Mouse (Mus musculus) E14TG2a.4 (cell line): ENCODE results near the gene Speer4f1.

Experiments used
- H3K27me3 ChIP-seq: 2 replicates; pipeline ENCODE4 v1.6.1; 2014; ENCODE audit warnings: low read length, control low read depth; ENCODE audit not compliant: insufficient read depth
- H3K36me3 ChIP-seq: 2 replicates; pipeline ENCODE4 v1.6.1; 2014; ENCODE audit warnings: low read length, control low read depth; ENCODE audit not compliant: insufficient read depth
- H3K4me1 ChIP-seq: replicated peaks from 2 replicates; pipeline ENCODE4 v1.6.1; 2014; ENCODE audit warnings: low read depth, low read length, control low read depth
- H3K4me3 ChIP-seq: replicated peaks from 2 replicates; pipeline ENCODE4 v1.5.1; 2014; ENCODE audit warnings: mild to moderate bottlenecking, low read length
- H3K9me3 ChIP-seq: 2 replicates; pipeline ENCODE4 v1.6.1; 2014; ENCODE audit warnings: low read length, control low read depth
- CTCF ChIP-seq: conservative IDR thresholded peaks from 2 replicates; pipeline ENCODE4 v1.5.1; 2014; ENCODE audit warnings: low read length
- NANOG ChIP-seq: IDR thresholded peaks from 2 replicates; pipeline ENCODE4 v1.6.1; 2014; ENCODE audit warnings: borderline replicate concordance, low read length, mixed read lengths
- POU5F1 ChIP-seq: IDR thresholded peaks from 2 replicates; pipeline ENCODE4 v1.6.1; 2014; ENCODE audit warnings: low read length, borderline replicate concordance

Speer4f1 gene

DNA sequence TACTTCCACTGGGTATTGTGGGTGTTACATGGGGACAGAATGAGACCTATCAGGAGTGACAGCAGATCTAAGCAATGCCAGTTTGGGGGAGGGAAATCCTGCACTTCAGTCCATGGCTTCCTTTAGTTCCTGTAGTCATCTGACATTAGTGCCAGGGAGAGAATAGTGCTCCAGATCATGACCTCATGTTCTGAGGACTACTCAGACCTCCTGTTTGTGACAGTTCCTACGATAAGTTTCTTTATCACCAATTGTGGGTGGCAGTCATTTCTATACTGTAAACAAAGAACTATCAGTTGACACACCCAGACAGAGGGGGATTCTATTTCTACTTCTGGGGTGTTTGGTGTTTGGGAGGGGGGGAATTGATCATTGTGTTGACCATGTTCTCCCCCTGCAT is 578 bp downstream of the Speer4f1 start:
- no peaks in the 10 kb centered on the region for H3K36me3 ChIP-seq
- H3K27me3 ChIP-seq: no peaks in the 10 kb centered on the region
- H3K4me1 ChIP-seq: no peaks in the 10 kb centered on the region
- no peak overlapping the region for H3K4me3 ChIP-seq
- peaks cover 5% of the 10 kb centered on the region for H3K9me3 ChIP-seq
- TF ChIP-seq NANOG (no peak), POU5F1 (no peak), CTCF (no peak)

DNA sequence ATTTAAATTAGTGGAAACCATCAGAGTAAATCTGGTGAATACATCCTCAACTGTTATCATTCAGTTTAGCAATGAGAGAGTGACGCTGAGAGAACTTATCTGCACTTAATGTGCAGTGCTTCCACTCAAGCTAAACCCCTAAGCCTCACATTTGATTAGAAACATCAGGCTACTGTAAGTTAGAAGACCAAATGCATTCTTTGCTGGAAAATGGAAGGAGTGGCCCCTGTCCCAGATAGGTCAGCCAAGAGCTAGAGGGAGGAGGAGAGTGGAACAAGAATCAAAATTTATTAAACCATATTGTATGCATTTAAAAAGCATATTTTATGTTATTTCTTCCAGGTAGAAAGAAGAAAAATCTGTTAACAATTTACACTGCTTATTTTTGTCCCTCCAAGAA is 14.0 kb downstream of the Speer4f1 start:
- Histone ChIP-seq H3K27me3 (no peaks in the 10 kb centered on the region), H3K4me1 (no peaks in the 10 kb centered on the region), H3K4me3 (no peak overlapping the region), H3K9me3 (no peaks in the 10 kb centered on the region), H3K36me3 (no peaks in the 10 kb centered on the region)
- no peak for TF ChIP-seq CTCF
- no peak for TF ChIP-seq POU5F1
- no peak for TF ChIP-seq NANOG

GRCm38 (mm10) chr5:17495616-17496015 is 19.7 kb downstream of the Speer4f1 start:
- Histone ChIP-seq H3K36me3 (no peaks in the 10 kb centered on the region), H3K9me3 (no peaks in the 10 kb centered on the region), H3K4me3 (no peak overlapping the region), H3K27me3 (no peaks in the 10 kb centered on the region), H3K4me1 (no peaks in the 10 kb centered on the region)
- TF ChIP-seq NANOG (no peak), POU5F1 (no peak), CTCF (no peak)

GRCm38 (mm10) chr5:17496650-17497049 is 20.8 kb downstream of the Speer4f1 start:
- H3K9me3 ChIP-seq: no peaks in the 10 kb centered on the region
- H3K4me3 ChIP-seq: no peak overlapping the region
- no peak for TF ChIP-seq POU5F1
- no peak for TF ChIP-seq NANOG
- no peak for TF ChIP-seq CTCF
- no peaks in the 10 kb centered on the region for H3K4me1 ChIP-seq
- no peaks in the 10 kb centered on the region for H3K27me3 ChIP-seq
- H3K36me3 ChIP-seq: no peaks in the 10 kb centered on the region

GRCm38 (mm10) chr5:17499873-17500329 is 24.0 kb downstream of the Speer4f1 start:
- TF ChIP-seq NANOG: no peak
- no peak for TF ChIP-seq CTCF
- TF ChIP-seq POU5F1: no peak
- no peak overlapping the region for H3K4me3 ChIP-seq
- H3K4me1 ChIP-seq: no peaks in the 10 kb centered on the region
- H3K36me3 ChIP-seq: no peaks in the 10 kb centered on the region
- H3K27me3 ChIP-seq: no peaks in the 10 kb centered on the region
- H3K9me3 ChIP-seq: no peaks in the 10 kb centered on the region

DNA sequence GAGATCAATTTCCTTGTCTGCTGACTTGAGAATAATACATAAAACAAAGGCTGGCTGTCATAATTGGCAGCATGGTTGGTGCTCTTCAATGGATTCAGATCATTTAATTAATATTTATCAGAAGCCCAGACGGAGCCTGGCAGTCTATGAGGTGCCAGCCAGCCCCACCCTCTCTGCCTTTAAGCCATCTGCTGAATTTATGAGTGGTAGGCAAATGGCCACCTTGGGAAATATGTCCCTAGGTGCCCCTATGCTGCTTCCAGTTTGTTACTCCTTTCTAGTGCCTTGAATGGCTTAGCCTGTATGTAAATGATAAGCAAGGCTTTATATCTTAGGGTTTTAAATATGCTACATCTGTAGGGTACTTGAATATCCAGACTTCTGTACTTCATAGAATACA is 25.0 kb downstream of the Speer4f1 start:
- Histone ChIP-seq H3K36me3 (no peaks in the 10 kb centered on the region), H3K4me3 (no peak overlapping the region), H3K4me1 (no peaks in the 10 kb centered on the region), H3K9me3 (no peaks in the 10 kb centered on the region), H3K27me3 (no peaks in the 10 kb centered on the region)
- TF ChIP-seq NANOG (no peak), CTCF (no peak), POU5F1 (no peak)

DNA sequence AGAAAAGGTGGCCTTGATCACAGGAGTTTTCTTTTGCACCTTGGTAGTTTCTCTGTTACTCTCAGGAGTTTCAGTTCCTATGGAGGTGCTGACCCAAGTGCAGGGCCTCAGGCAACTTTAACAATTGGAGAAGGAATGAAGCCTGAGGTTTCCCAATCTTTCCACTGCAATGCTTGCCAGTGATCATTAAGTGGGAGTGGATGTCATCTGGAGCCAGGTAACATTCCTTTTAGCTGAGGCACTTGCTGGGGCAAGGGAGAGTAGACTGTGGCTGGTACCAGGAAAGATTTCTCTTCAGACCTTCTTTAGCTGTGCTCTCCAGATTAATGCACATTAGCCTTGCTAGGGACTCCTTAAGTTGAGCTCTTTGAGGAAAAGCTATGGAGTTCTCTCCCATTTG is 29.6 kb downstream of the Speer4f1 start:
- TF ChIP-seq POU5F1: no peak
- no peak for TF ChIP-seq CTCF
- TF ChIP-seq NANOG: no peak
- Histone ChIP-seq H3K36me3 (no peaks in the 10 kb centered on the region), H3K27me3 (no peaks in the 10 kb centered on the region), H3K4me3 (no peak overlapping the region), H3K4me1 (no peaks in the 10 kb centered on the region), H3K9me3 (no peaks in the 10 kb centered on the region)

GRCm38 (mm10) chr5:17508038-17508437 is 32.1 kb downstream of the Speer4f1 start:
- Histone ChIP-seq H3K4me1 (no peaks in the 10 kb centered on the region), H3K27me3 (no peaks in the 10 kb centered on the region), H3K36me3 (no peaks in the 10 kb centered on the region), H3K4me3 (no peak overlapping the region), H3K9me3 (no peaks in the 10 kb centered on the region)
- TF ChIP-seq NANOG (no peak), POU5F1 (no peak), CTCF (no peak)
